Mouse (Mus musculus): ENCODE measurements around the gene Arhgdig.
"Not testable (repeated sequence)": the region's sequence is repeated elsewhere in the genome, so short reads cannot be mapped to it uniquely, and the experiment has no call there.

Gene Arhgdig

GRCm38 (mm10) chr17:26204766-26205165, 2.8 kb downstream of the Arhgdig start:
- in situ Hi-C loops (cut with MboI): no loop called here

GRCm38 (mm10) chr17:26203321-26203811, 4.2 kb downstream of the Arhgdig start:
- in situ Hi-C loops (cut with MboI): no loop called here

- in situ Hi-C loops (cut with MboI): no loop called here
These were observed 4.8 kb downstream of the Arhgdig start, which contains the start of gene Rgs11 for GRCm38 (mm10) chr17:26202737-26203136. TSS of gene Rgs11 (plus strand) at chr17:26202951.

- in situ Hi-C loops (cut with MboI): no loop called here
These were observed 5.6 kb downstream of the Arhgdig start for GRCm38 (mm10) chr17:26201998-26202397.

- in situ Hi-C loops (cut with MboI): no loop called here
These were observed 6.5 kb downstream of the Arhgdig start for GRCm38 (mm10) chr17:26200831-26201705.

GRCm38 (mm10) chr17:26198892-26199291, 8.7 kb downstream of the Arhgdig start, which contains the start of gene Pdia2:
TSS of gene Pdia2 (minus strand) at chr17:26199087.
- in situ Hi-C loops (cut with MboI): no loop called here

- in situ Hi-C loops (cut with MboI): no loop called here
These were observed 14.9 kb downstream of the Arhgdig start for GRCm38 (mm10) chr17:26192481-26193190.

- in situ Hi-C loops (cut with MboI): not testable (repeated sequence)
These were observed 16.1 kb downstream of the Arhgdig start for GRCm38 (mm10) chr17:26191486-26191885.

GRCm38 (mm10) chr17:26188091-26188805, 19.3 kb downstream of the Arhgdig start:
- in situ Hi-C loops (cut with MboI): no loop called here

- in situ Hi-C loops (cut with MboI): no loop called here
These were observed 20.0 kb downstream of the Arhgdig start for GRCm38 (mm10) chr17:26187592-26187991.

GRCm38 (mm10) chr17:26181179-26181578, 26.4 kb downstream of the Arhgdig start:
- in situ Hi-C loops (cut with MboI): no loop called here

- in situ Hi-C loops (cut with MboI): no loop called here
These were observed 29.0 kb downstream of the Arhgdig start for GRCm38 (mm10) chr17:26178611-26179010.

GRCm38 (mm10) chr17:26175248-26175647, 32.3 kb downstream of the Arhgdig start:
- in situ Hi-C loops (cut with MboI): not testable (repeated sequence)

- in situ Hi-C loops (cut with MboI): no loop called here
These were observed 39.5 kb downstream of the Arhgdig start for GRCm38 (mm10) chr17:26168039-26168438.

- in situ Hi-C loops (cut with MboI): no loop called here
These were observed 44.9 kb downstream of the Arhgdig start for GRCm38 (mm10) chr17:26162736-26163135.

- in situ Hi-C loops (cut with MboI): no loop called here
These were observed 55.5 kb downstream of the Arhgdig start for GRCm38 (mm10) chr17:26151886-26152630.
